Mouse (Mus musculus): ENCODE results near the gene Tlx2. TPM values are rescaled to one million over a fixed set of nuclear protein-coding genes. Genes with fewer than 3 reads are reported as not detected.

The Tlx2 gene
- polyA plus RNA-seq, 1 experiment from 2014 or later, result 0.61 TPM

DNA sequence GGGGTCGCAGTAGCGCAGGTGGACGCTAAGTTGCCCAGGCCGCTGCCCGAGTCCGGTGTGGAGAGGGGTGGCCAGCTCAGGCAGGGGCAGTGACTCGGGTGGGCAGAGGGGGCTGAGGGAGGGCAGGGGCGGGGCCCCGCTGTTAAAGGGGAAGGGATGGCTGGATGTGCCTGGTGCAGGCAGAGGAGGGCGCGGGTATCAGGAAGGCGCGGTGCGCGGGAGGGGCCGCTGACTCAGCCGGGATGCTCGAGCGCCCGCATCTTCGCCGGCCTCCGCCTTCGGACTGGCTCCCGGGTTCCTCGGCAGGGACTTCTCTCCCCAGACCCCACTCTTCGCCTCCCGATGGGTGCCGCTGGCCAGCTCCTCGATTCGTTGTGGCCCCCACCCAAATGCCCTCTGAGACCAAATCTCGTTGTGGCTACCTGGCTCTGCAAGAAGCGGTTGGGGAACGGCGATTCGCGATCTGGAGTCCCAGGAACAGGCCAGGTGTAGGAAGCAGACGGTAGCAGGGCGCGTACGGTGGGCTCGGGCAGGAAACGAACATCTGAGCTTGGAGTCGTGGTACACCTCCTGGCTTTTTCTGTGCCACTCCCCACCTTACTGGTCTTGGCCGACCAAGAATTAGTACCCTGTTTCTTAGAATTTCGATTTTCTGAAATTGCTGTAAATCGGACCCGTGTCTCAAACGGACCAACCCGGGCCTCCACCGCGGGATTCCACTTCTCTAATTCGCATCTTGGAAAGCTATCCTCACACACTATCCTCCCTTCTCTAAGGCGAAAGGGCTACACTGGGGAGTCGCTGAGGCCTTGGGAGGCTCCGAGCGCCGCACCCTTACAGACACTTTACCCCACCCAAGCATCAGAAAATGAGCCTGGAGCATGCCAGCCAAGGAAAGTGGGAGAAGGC lies 472 bp upstream of the Tlx2 start:
- Histone ChIP-seq H3K27me3 (peaks cover 96% of the 10 kb centered on the region), H3K4me2 (replicated peaks) (peak overlapping the region; percentile 35), H3K36me3 (no peaks in the 10 kb centered on the region), H3K27ac (replicated peaks) (no peak overlapping the region), H3K4me1 (peaks cover 30% of the 10 kb centered on the region), H3K9me3 (replicated peaks) (no peaks in the 10 kb centered on the region), H3K9ac (no peak overlapping the region), H3K4me3 (replicated peaks) (peak overlapping the region; percentile 26)
- 2% methylated on average over 57 of the region's 58 CpGs for WGBS
- ATAC-seq (ENCODE audit: insufficient number of reproducible peaks, low FRiP score, low TSS enrichment, low read depth), result no peak

DNA sequence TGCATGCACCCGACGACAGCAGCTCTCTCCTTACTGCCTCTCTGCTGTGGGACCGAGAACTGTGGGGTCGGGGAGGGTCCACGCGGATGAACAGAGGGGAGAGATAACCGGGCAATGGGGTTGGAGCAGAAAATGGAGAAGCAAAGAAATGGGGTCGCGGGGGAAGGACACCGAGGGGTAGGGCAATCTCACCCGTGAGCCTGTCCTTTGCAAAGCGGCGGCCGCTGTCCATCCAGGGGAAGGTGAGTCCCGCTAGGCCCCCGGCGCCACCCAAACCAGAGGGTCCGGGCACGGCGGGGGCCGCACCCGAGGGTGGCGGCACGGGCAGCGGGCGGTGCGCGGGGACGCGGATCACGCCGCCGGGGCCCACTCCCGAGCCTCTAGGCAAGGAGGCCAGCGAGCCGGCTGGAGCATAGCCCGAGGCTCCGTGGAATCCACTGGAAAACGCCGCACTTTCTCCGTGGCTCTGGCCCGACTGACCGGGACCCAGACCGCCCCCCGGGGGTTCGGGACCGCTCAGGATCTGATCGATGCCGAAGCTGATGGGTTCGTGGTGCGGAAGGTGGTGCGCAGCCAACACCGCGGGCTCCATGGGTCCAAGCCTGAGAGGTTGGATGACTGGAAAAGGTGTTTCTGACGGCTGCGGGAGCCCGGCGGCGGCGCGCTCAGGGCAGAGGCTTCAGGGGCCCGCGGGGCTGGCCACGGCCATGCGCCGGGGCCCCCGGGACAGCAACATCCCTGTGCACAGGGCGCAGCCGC lies 426 bp downstream of the Tlx2 start:
- ATAC-seq (ENCODE audit: insufficient number of reproducible peaks, low FRiP score, low TSS enrichment, low read depth), result no peak; the same call in 1 of the 2 replicates
- Histone ChIP-seq H3K9ac (no peak overlapping the region), H3K4me3 (replicated peaks) (peak overlapping the region; percentile 26), H3K4me2 (replicated peaks) (peak overlapping the region; percentile 35), H3K27ac (replicated peaks) (no peak overlapping the region), H3K4me1 (peaks cover 30% of the 10 kb centered on the region), H3K27me3 (peaks cover 98% of the 10 kb centered on the region), H3K9me3 (replicated peaks) (no peaks in the 10 kb centered on the region), H3K36me3 (no peaks in the 10 kb centered on the region)
- WGBS, result under 1% methylated on average over 69 of the region's 69 CpGs

DNA sequence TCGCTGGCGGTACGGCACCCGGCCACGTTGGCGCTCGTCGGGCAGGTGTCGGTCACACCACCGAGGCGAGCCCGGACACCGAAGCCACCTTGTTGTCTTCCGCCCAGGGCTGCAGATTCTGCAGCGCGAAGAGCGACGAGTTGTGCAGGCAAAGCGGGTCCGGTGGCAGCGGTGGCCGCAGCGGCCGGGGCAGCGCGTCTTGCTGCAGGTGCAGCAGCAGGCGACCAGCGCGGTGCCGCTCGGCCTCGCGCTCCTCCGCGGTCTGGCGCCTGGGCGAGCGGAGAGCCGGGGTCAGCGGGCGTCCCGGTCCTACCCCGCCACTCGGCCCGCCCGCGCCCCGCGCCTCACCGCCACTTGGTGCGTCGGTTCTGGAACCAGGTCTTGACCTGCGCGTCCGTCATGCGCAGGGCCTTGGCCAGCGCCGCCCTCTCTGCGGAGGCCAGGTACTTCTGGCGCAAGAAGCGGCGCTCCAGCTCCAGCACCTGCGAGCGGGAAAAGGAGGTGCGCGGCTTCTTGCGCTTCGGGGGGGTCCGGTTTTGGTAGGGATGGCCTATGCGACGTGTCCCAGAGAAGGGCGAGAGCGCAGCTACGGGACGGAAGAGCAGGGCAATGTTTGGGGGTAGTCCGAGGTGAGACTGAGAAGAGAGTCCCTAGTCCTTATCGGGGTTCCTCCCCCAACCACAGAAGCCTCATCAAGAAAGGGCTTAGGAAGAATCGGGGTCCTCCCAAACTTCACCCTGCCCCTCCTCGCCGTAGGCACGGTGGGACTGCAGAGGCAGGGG lies 1.2 kb downstream of the Tlx2 start:
- peak overlapping the region; percentile 36 for H3K4me2 ChIP-seq (replicated peaks)
- H3K9ac ChIP-seq, result no peak overlapping the region
- H3K27ac ChIP-seq (replicated peaks), result no peak overlapping the region
- H3K4me3 ChIP-seq (replicated peaks), result peak overlapping the region; percentile 26
- H3K4me1 ChIP-seq, result peaks cover 30% of the 10 kb centered on the region
- 1% methylated on average over 75 of the region's 81 CpGs for WGBS
- no peak for ATAC-seq (ENCODE audit: insufficient number of reproducible peaks, low FRiP score, low TSS enrichment, low read depth)
- H3K27me3 ChIP-seq, result peaks cover 98% of the 10 kb centered on the region
- no peaks in the 10 kb centered on the region for H3K36me3 ChIP-seq
- no peaks in the 10 kb centered on the region for H3K9me3 ChIP-seq (replicated peaks)

DNA sequence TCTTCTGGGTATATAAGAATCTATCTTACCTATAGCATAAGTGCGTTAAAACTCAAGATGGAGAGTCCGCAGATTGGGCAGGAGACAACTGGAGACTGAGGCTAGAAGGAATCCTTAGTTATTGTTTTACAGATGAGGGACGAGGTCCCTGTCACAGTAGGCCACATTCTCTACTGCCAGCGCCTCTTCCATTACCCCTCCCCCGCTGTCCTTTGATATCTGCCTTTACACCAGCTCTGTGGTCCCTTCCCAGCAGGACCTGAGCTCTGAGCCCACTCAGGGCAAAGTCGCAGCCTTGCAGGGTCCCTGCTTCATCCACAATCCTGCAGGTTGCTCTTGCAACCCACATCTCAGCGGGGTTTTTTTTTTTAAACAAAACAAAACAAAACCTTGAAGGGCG lies 1.9 kb downstream of the Tlx2 start:
- peaks cover 99% of the 10 kb centered on the region for H3K27me3 ChIP-seq
- WGBS, result 7% methylated on average over 8 of the region's 8 CpGs
- H3K4me3 ChIP-seq (replicated peaks), result no peak overlapping the region; the same call in 1 of the 2 replicates
- H3K27ac ChIP-seq (replicated peaks), result no peak overlapping the region
- peaks cover 30% of the 10 kb centered on the region for H3K4me1 ChIP-seq
- H3K4me2 ChIP-seq (replicated peaks), result no peak overlapping the region
- no peak for ATAC-seq (ENCODE audit: insufficient number of reproducible peaks, low FRiP score, low TSS enrichment, low read depth)
- no peak overlapping the region for H3K9ac ChIP-seq
- H3K36me3 ChIP-seq, result no peaks in the 10 kb centered on the region
- H3K9me3 ChIP-seq (replicated peaks), result no peaks in the 10 kb centered on the region

DNA sequence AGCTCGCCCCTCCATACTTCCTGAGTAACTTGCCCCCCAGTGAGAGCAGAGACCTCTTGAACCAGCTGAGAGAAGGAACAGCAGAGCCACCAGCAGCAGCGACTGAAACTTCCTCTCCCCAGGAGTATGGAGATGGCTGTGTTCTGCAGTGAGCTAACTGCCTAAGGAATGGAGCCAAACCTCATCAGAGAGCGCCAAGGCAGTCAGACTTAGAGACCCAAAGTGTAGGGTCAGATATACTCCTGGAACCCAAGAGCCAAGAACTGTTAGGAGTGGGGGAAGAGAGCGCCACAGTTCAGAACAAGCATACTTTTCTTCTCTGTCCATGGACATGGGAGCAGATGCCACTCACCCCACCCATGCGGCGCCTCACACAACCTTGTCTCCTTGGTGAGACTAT lies 3.7 kb downstream of the Tlx2 start:
- Histone ChIP-seq H3K4me3 (replicated peaks) (no peak overlapping the region), H3K4me1 (peaks cover 30% of the 10 kb centered on the region), H3K9me3 (replicated peaks) (no peaks in the 10 kb centered on the region), H3K27me3 (peaks cover 100% of the 10 kb centered on the region), H3K4me2 (replicated peaks) (no peak overlapping the region), H3K9ac (no peak overlapping the region), H3K36me3 (no peaks in the 10 kb centered on the region), H3K27ac (replicated peaks) (no peak overlapping the region)
- no peak for ATAC-seq (ENCODE audit: insufficient number of reproducible peaks, low FRiP score, low TSS enrichment, low read depth)
- 31% methylated on average over 6 of the region's 6 CpGs for WGBS

DNA sequence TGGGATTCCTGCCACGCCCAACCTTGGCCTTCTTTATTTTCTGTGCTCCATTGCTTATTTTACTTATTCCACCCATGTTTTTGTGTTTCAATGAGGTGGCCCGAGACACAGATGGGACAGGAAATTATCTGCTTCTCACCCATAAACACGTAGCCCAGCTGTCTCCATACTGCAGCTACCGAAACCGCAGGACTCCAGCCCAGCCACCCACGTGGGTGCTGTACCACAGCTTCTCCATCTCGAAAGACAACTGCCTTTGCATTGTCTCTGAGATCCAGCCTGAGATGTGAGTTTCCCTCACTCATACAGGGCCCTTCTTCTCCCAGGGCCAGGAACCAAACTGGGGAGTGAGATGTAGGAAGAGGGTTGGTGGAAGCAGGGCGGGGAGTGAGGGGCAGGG lies 4.1 kb downstream of the Tlx2 start:
- no peak overlapping the region for H3K4me2 ChIP-seq (replicated peaks)
- H3K9ac ChIP-seq, result no peak overlapping the region
- H3K4me1 ChIP-seq, result peaks cover 25% of the 10 kb centered on the region
- no peak for ATAC-seq (ENCODE audit: insufficient number of reproducible peaks, low FRiP score, low TSS enrichment, low read depth)
- H3K27me3 ChIP-seq, result peaks cover 100% of the 10 kb centered on the region
- H3K9me3 ChIP-seq (replicated peaks), result no peaks in the 10 kb centered on the region
- H3K36me3 ChIP-seq, result no peaks in the 10 kb centered on the region
- 37% methylated on average over 8 of the region's 8 CpGs for whole genome bisulfite sequencing
- no peak overlapping the region for H3K4me3 ChIP-seq (replicated peaks)
- H3K27ac ChIP-seq (replicated peaks), result no peak overlapping the region

DNA sequence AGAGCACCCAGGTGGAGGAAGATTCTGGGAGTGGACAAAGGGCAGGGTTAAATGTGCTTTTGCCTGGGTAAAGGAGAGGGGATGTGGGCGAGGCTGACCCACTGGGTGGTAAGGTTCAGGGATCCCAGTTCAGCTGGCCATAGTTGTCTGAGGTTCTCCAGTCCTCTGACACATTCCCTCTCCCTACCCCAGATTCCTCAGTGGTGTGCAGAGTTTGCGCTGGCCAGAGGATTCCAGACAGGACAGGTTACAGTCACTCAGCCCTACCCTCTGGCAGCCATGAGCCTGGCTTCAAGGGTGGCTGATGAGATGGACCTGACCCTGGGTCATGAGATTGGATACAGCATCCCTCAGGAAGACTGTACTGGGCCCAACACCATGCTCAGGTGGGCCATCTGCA lies 11.4 kb downstream of the Tlx2 start:
- Histone ChIP-seq H3K9ac (no peak overlapping the region), H3K4me1 (peaks cover 14% of the 10 kb centered on the region), H3K27me3 (peaks cover 35% of the 10 kb centered on the region), H3K4me2 (replicated peaks) (no peak overlapping the region), H3K9me3 (replicated peaks) (no peaks in the 10 kb centered on the region), H3K36me3 (peaks cover 18% of the 10 kb centered on the region), H3K27ac (replicated peaks) (no peak overlapping the region), H3K4me3 (replicated peaks) (no peak overlapping the region)
- ATAC-seq (ENCODE audit: insufficient number of reproducible peaks, low FRiP score, low TSS enrichment, low read depth), result no peak
- 82% methylated on average over 2 of the region's 2 CpGs for WGBS

DNA sequence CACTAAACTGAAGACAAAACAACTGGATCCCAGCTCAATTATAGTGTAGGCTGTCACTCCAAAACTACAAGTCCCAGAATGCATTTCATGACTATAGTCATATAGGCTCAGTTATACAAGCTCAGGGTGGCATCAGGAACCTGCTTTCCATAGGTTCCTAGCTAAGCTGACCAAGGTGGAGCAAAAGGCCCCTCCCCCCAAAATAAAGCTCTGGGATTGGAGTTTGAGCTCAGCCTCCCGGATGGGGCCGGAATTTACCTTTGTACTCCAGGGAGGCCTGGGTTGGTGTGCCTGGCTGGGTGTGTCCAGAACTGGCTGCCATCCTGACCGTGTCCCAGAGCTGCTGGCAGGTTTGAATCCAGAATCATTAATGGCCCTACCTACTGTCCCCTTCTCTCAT lies 12.3 kb downstream of the Tlx2 start, which contains the start of gene Dqx1:
Dqx1 (plus strand) TSS at position 55 of the 400 bp plus-strand sequence.
- Histone ChIP-seq H3K4me2 (replicated peaks) (no peak within 1 kb of the TSS), H3K9me3 (replicated peaks) (no peaks in the 10 kb centered on the region), H3K9ac (no peak within 1 kb of the TSS), H3K4me3 (replicated peaks) (no peak within 1 kb of the TSS), H3K4me1 (peaks cover 22% of the 10 kb centered on the region), H3K27me3 (peaks cover 26% of the 10 kb centered on the region), H3K36me3 (peaks cover 18% of the 10 kb centered on the region), H3K27ac (replicated peaks) (no peak within 1 kb of the TSS)
- no peak for ATAC-seq (ENCODE audit: insufficient number of reproducible peaks, low FRiP score, low TSS enrichment, low read depth)
- 38% methylated on average over 3 of the region's 3 CpGs for WGBS

DNA sequence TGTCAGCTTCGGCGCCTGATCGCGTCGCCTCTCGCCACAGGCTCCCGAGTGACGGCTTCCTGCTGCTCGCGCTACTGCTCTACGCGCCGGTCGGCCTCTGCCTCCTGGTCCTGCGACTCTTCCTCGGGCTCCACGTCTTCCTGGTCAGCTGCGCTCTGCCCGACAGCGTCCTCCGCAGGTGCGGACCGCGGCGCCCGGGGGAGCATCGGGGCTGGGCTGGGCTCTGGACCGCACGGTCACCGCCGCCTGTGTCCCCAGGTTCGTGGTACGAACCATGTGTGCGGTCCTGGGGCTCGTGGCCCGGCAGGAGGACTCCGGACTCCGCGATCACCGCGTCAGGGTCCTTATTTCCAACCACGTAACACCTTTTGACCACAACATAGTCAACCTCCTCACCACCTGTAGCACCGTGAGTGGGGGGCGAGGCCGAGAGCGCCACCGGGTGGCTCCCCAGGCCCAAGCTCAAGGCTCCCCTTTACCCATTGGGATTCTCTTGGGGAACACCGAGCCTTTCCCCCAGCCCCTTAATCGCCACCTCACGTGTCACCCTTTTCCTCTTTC lies 15.1 kb downstream of the Tlx2 start, which contains the start of gene Htra2:
Htra2 (minus strand) TSS at position 403 of the 561 bp plus-strand sequence.
- peak within 1 kb of the TSS; percentile 97 for H3K4me3 ChIP-seq (replicated peaks)
- peak; percentile 16 for ATAC-seq (ENCODE audit: insufficient number of reproducible peaks, low FRiP score, low TSS enrichment, low read depth)
- H3K27ac ChIP-seq (replicated peaks), result peak within 1 kb of the TSS; percentile 90
- H3K9ac ChIP-seq, result peak within 1 kb of the TSS; percentile 95
- peaks cover 27% of the 10 kb centered on the region for H3K4me1 ChIP-seq
- peaks cover 33% of the 10 kb centered on the region for H3K36me3 ChIP-seq
- under 1% methylated on average over 50 of the region's 50 CpGs for WGBS
- no peaks in the 10 kb centered on the region; the same call in 1 of the 2 replicates for H3K27me3 ChIP-seq
- H3K4me2 ChIP-seq (replicated peaks), result peak within 1 kb of the TSS; percentile 89
- H3K9me3 ChIP-seq (replicated peaks), result no peaks in the 10 kb centered on the region

DNA sequence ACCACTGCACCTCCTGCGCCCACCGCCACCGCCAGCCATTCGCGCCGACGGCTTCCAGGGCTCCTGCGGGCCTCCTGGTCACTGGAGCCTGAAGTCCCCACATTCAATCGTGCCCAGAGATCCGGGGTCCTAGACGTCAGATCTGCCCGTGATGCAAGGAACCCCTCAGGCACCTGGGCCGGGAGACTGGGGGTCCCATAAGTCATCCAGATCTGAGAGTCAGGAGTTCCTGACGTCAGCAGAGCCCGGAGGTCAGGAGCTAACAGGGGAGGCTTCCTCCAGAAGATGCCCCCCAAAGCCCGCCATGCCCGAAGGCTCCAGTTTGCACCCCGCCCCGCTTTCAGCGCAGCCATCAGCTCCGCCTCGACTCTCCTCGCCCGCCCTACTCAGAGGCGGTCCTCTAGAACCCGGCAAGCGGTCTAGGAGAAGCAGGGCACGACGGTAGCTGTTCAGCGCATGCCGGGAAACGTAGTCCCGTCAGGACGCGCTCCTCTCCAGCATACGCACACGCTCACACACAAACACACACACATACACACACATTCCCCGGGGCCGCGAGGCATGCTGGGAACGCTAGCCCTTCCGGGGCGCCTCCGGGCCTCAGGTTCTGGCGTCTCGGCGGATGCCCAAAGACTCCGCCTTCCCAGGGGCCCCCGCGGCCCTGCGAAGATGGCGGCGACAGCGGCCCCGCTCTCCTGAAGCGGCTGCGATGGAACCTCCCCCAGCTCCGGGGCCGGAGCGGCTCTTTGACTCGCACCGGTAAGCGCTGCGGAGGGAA lies 15.8 kb downstream of the Tlx2 start, which contains the start of gene Aup1:
Aup1 (plus strand) TSS at position 448 of the 778 bp plus-strand sequence.
- H3K9ac ChIP-seq, result peak within 1 kb of the TSS; percentile 95
- no peaks in the 10 kb centered on the region for H3K9me3 ChIP-seq (replicated peaks)
- no peaks in the 10 kb centered on the region for H3K27me3 ChIP-seq
- peak; percentile 96 for ATAC-seq (ENCODE audit: insufficient number of reproducible peaks, low FRiP score, low TSS enrichment, low read depth)
- H3K27ac ChIP-seq (replicated peaks), result peak within 1 kb of the TSS; percentile 90
- WGBS, result under 1% methylated on average over 64 of the region's 64 CpGs
- H3K4me2 ChIP-seq (replicated peaks), result peak within 1 kb of the TSS; percentile 89
- peak within 1 kb of the TSS; percentile 97 for H3K4me3 ChIP-seq (replicated peaks)
- peaks cover 27% of the 10 kb centered on the region for H3K4me1 ChIP-seq
- peaks cover 33% of the 10 kb centered on the region for H3K36me3 ChIP-seq
